Mouse (Mus musculus): ENCODE results near the gene Olfr147. TPM values are rescaled to one million over a fixed set of nuclear protein-coding genes. Genes with fewer than 3 reads are reported as not detected.

Gene Olfr147
- polyA plus RNA-seq, 1 experiment from 2014 or later = not detected

GRCm38 (mm10) chr9:38447352-38447751, 45.9 kb downstream of the Olfr147 start, which contains the start of gene Olfr902:
Gene Olfr902 (plus strand): TSS chr9:38447652.
- Histone ChIP-seq H3K27ac (replicated peaks; ENCODE audit: low read depth, low read length) (no peak within 1 kb of the TSS), H3K9me3 (replicated peaks; ENCODE audit: control insufficient read depth, low read length) (no peaks in the 10 kb centered on the region), H3K4me2 (ENCODE audit: low read depth, low read length) (no peak within 1 kb of the TSS), H3K4me1 (ENCODE audit: control insufficient read depth, insufficient read depth, low read length) (no peaks in the 10 kb centered on the region), H3K27me3 (ENCODE audit: control insufficient read depth, insufficient read depth, low read length) (no peaks in the 10 kb centered on the region), H3K4me3 (ENCODE audit: low read depth, low read length) (no peak within 1 kb of the TSS), H3K36me3 (replicated peaks; ENCODE audit: control insufficient read depth, insufficient read depth, low read depth, low read length) (no peaks in the 10 kb centered on the region), H3K9ac (replicated peaks; ENCODE audit: low read length) (no peak within 1 kb of the TSS)
- WGBS = 88% methylated on average over 5 of the region's 5 CpGs
- ATAC-seq (replicated peaks; ENCODE audit: insufficient number of reproducible peaks, low FRiP score, low TSS enrichment, low read depth) (no peak), DNase-seq (ENCODE audit: low spot score) (no peak)

Other genes with a start within 250 kb of the Olfr147 start
- gene Olfr891, start 220.9 kb upstream of the Olfr147 start, polyA plus RNA-seq (2014; fragmentation: Nextera tagmentation; extraction: Ambion mirVana) = not detected in 2 replicates
- not detected in 2 replicates for gene Olfr893, start 193.3 kb upstream of the Olfr147 start, polyA plus RNA-seq (2014; fragmentation: Nextera tagmentation; extraction: Ambion mirVana)
- gene Olfr894, start 183.6 kb upstream of the Olfr147 start, polyA plus RNA-seq (2014; fragmentation: Nextera tagmentation; extraction: Ambion mirVana) = not detected in 2 replicates
- not detected in 2 replicates for gene Olfr143, start 148.9 kb upstream of the Olfr147 start, polyA plus RNA-seq (2014; fragmentation: Nextera tagmentation; extraction: Ambion mirVana)
- not detected in 2 replicates for gene Olfr895, start 133.8 kb upstream of the Olfr147 start, polyA plus RNA-seq (2014; fragmentation: Nextera tagmentation; extraction: Ambion mirVana)
- not detected in 2 replicates for gene Olfr896-ps1, start 110.6 kb upstream of the Olfr147 start, polyA plus RNA-seq (2014; fragmentation: Nextera tagmentation; extraction: Ambion mirVana)
- gene Olfr25, start 72.6 kb upstream of the Olfr147 start, polyA plus RNA-seq (2014; fragmentation: Nextera tagmentation; extraction: Ambion mirVana) = not detected in 2 replicates
- gene Olfr898, start 53.3 kb upstream of the Olfr147 start, polyA plus RNA-seq (2014; fragmentation: Nextera tagmentation; extraction: Ambion mirVana) = not detected in 2 replicates
- not detected in 2 replicates for gene Olfr250, start 34.8 kb upstream of the Olfr147 start, polyA plus RNA-seq (2014; fragmentation: Nextera tagmentation; extraction: Ambion mirVana)
- gene Olfr251, start 24.6 kb upstream of the Olfr147 start, polyA plus RNA-seq (2014; fragmentation: Nextera tagmentation; extraction: Ambion mirVana) = not detected in 2 replicates
- not detected in 2 replicates for gene Olfr901, start 27.8 kb downstream of the Olfr147 start, polyA plus RNA-seq (2014; fragmentation: Nextera tagmentation; extraction: Ambion mirVana)
- not detected in 2 replicates for gene Olfr902, start 46.0 kb downstream of the Olfr147 start, polyA plus RNA-seq (2014; fragmentation: Nextera tagmentation; extraction: Ambion mirVana)
- gene Olfr904, start 61.4 kb downstream of the Olfr147 start, polyA plus RNA-seq (2014; fragmentation: Nextera tagmentation; extraction: Ambion mirVana) = not detected in 2 replicates
- gene Olfr905, start 69.4 kb downstream of the Olfr147 start, polyA plus RNA-seq (2014; fragmentation: Nextera tagmentation; extraction: Ambion mirVana) = not detected in 2 replicates
- gene Olfr906, start 85.4 kb downstream of the Olfr147 start, polyA plus RNA-seq (2014; fragmentation: Nextera tagmentation; extraction: Ambion mirVana) = not detected in 2 replicates
- gene Olfr907, start 94.1 kb downstream of the Olfr147 start, polyA plus RNA-seq (2014; fragmentation: Nextera tagmentation; extraction: Ambion mirVana) = not detected in 2 replicates
- gene Olfr911-ps1, start 119.9 kb downstream of the Olfr147 start, polyA plus RNA-seq (2014; fragmentation: Nextera tagmentation; extraction: Ambion mirVana) = not detected in 2 replicates
- gene Olfr910, start 136.2 kb downstream of the Olfr147 start, polyA plus RNA-seq (2014; fragmentation: Nextera tagmentation; extraction: Ambion mirVana) = not detected in 2 replicates
- gene Olfr912, start 178.5 kb downstream of the Olfr147 start, polyA plus RNA-seq (2014; fragmentation: Nextera tagmentation; extraction: Ambion mirVana) = not detected in 2 replicates
- not detected in 2 replicates for gene Olfr913, start 191.1 kb downstream of the Olfr147 start, polyA plus RNA-seq (2014; fragmentation: Nextera tagmentation; extraction: Ambion mirVana)
- gene Olfr914, start 203.4 kb downstream of the Olfr147 start, polyA plus RNA-seq (2014; fragmentation: Nextera tagmentation; extraction: Ambion mirVana) = not detected in 2 replicates